Mouse (Mus musculus) intestine, embryonic 14.5 days (tissue): ENCODE data around the gene Dram1. TPM values are rescaled to one million over a fixed set of nuclear protein-coding genes. Genes with fewer than 3 reads are reported as not detected.

Experiments
- ATAC-seq: fragments of 200-750 bp; cut with Nextera tagmentation; replicated peaks from 2 replicates; pipeline ENCODE4 v1.8.0; 2017; ENCODE audit warnings: low read depth, moderate number of reproducible peaks, moderate TSS enrichment, moderate library complexity; ENCODE audit not compliant: low FRiP score, low TSS enrichment
- DNase-seq: peaks from one replicate; pipeline ENCODE4 v3.0.0-alpha.2; 2018; ENCODE audit warnings: low spot score
- H3K27ac ChIP-seq: fragments of 300-500 bp; sonication (generic); 2 replicates; pipeline ENCODE4 v1.5.1; 2014; ENCODE audit warnings: low read depth, mild to moderate bottlenecking, control low read depth
- H3K27me3 ChIP-seq: fragments of 300-500 bp; sonication (generic); replicated peaks from 2 replicates; pipeline ENCODE4 v1.6.1; 2014; ENCODE audit warnings: low read length, control low read depth; ENCODE audit not compliant: control insufficient read depth, insufficient read depth
- H3K36me3 ChIP-seq: fragments of 300-500 bp; sonication (generic); 2 replicates; pipeline ENCODE4 v1.6.1; 2014; ENCODE audit warnings: low read length, control low read depth; ENCODE audit not compliant: control insufficient read depth, insufficient read depth
- H3K4me1 ChIP-seq: fragments of 300-500 bp; sonication (generic); replicated peaks from 2 replicates; pipeline ENCODE4 v1.6.1; 2014; ENCODE audit warnings: low read length, control low read depth, mixed read lengths; ENCODE audit not compliant: control insufficient read depth, insufficient read depth
- H3K4me2 ChIP-seq: fragments of 300-500 bp; sonication (generic); 2 replicates; pipeline ENCODE4 v1.6.1; 2014; ENCODE audit warnings: low read length
- H3K4me3 ChIP-seq: fragments of 300-500 bp; sonication (generic); 2 replicates; pipeline ENCODE4 v1.5.1; 2014; ENCODE audit warnings: low read depth, low read length, control low read depth, mixed read lengths
- H3K9ac ChIP-seq: fragments of 300-500 bp; sonication (generic); 2 replicates; pipeline ENCODE4 v1.6.1; 2014; ENCODE audit warnings: mild to moderate bottlenecking, low read length
- H3K9me3 ChIP-seq: fragments of 300-500 bp; sonication (generic); 2 replicates; pipeline ENCODE4 v1.6.1; 2016; ENCODE audit warnings: low read length, control low read depth; ENCODE audit not compliant: control insufficient read depth
- WGBS: fragments of 180-500 bp; shearing (Covaris S2); extraction: QIAGEN DNeasy Blood & Tissue Kit; methylation state at CpG from one replicate; pipeline ENCODE4 v1.1.7; 2014; 5-methylcytosine and 5-hydroxymethylcytosine counted together
- polyA plus RNA-seq: library from polyadenylated mRNA; unstranded; fragments of >200 nt; fragmentation: Nextera tagmentation; extraction: Ambion mirVana; gene quantifications from 2 replicates; pipeline ENCODE4 v1.2.1, GENCODE M21; 2014

The Dram1 gene
- polyA plus RNA-seq, 1 experiment from 2014 or later, result 3.6 TPM

- ATAC-seq, result no peak
- Histone ChIP-seq H3K27ac (no peak overlapping the region), H3K4me1 (no peaks in the 10 kb centered on the region), H3K27me3 (no peaks in the 10 kb centered on the region), H3K4me2 (no peak overlapping the region), H3K9me3 (no peaks in the 10 kb centered on the region), H3K9ac (no peak overlapping the region), H3K36me3 (no peaks in the 10 kb centered on the region), H3K4me3 (no peak overlapping the region)
- DNase-seq, result no peak
- 54% methylated on average over 4 of the region's 4 CpGs for WGBS
These were observed 9.6 kb downstream of the Dram1 start for GRCm38 (mm10) chr10:88369233-88369632.

- Histone ChIP-seq H3K9ac (no peak overlapping the region), H3K36me3 (no peaks in the 10 kb centered on the region), H3K4me3 (no peak overlapping the region), H3K27ac (no peak overlapping the region), H3K9me3 (no peaks in the 10 kb centered on the region), H3K27me3 (no peaks in the 10 kb centered on the region), H3K4me2 (no peak overlapping the region), H3K4me1 (no peaks in the 10 kb centered on the region)
- DNase-seq (no peak), ATAC-seq (no peak)
- 72% methylated on average over 3 of the region's 3 CpGs for WGBS
These were observed 14.7 kb downstream of the Dram1 start for GRCm38 (mm10) chr10:88364221-88364620.

GRCm38 (mm10) chr10:88362218-88362617 lies 16.7 kb downstream of the Dram1 start:
- Histone ChIP-seq H3K27me3 (no peaks in the 10 kb centered on the region), H3K4me1 (no peaks in the 10 kb centered on the region), H3K9me3 (no peaks in the 10 kb centered on the region), H3K4me2 (no peak overlapping the region), H3K36me3 (no peaks in the 10 kb centered on the region), H3K4me3 (no peak overlapping the region), H3K27ac (no peak overlapping the region), H3K9ac (no peak overlapping the region)
- no peak for DNase-seq
- ATAC-seq, result no peak
- 61% methylated on average over 1 of the region's 1 CpGs for WGBS

GRCm38 (mm10) chr10:88356983-88357559 lies 21.8 kb downstream of the Dram1 start:
- Histone ChIP-seq H3K4me1 (no peaks in the 10 kb centered on the region), H3K27me3 (no peaks in the 10 kb centered on the region), H3K36me3 (no peaks in the 10 kb centered on the region), H3K4me2 (peak overlapping the region; percentile 69), H3K27ac (no peak overlapping the region), H3K4me3 (peak overlapping the region; percentile 56), H3K9me3 (no peaks in the 10 kb centered on the region), H3K9ac (peak overlapping the region; percentile 68)
- 3% methylated on average over 36 of the region's 47 CpGs for WGBS
- ATAC-seq (peak; percentile 68), DNase-seq (peak; percentile 82)

GRCm38 (mm10) chr10:88356114-88356982 lies 22.5 kb downstream of the Dram1 start:
- Histone ChIP-seq H3K36me3 (no peaks in the 10 kb centered on the region), H3K27me3 (no peaks in the 10 kb centered on the region), H3K4me1 (no peaks in the 10 kb centered on the region), H3K27ac (no peak overlapping the region), H3K9ac (peak overlapping the region; percentile 68), H3K4me3 (peak overlapping the region; percentile 56), H3K9me3 (no peaks in the 10 kb centered on the region), H3K4me2 (peak overlapping the region; percentile 69)
- DNase-seq, result no peak
- 10% methylated on average over 21 of the region's 21 CpGs for WGBS
- ATAC-seq, result 0 out of 2 replicates have a peak, but pooled peaks have one; percentile 12

DNA sequence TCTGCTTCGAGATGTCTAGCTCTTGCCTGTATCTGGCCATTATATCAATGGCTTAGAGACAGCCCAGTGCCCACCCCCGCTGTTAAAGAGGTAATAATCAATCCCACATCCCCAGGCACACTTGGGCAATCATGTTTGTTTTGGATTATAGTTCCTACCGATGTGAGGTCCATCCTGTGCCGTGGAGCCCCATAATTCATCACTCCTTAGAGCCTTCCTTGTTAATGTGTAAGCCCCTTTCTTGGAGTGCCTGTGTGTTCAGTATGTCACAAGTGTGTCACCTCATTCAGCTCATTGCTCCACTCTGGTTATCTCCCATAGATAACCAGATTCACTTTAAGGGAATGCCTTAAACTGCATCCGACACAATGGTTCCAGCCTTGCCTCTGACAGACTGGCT lies 24.3 kb downstream of the Dram1 start:
- Histone ChIP-seq H3K4me3 (no peak overlapping the region), H3K27ac (no peak overlapping the region), H3K9me3 (no peaks in the 10 kb centered on the region), H3K4me2 (no peak overlapping the region), H3K4me1 (no peaks in the 10 kb centered on the region), H3K36me3 (no peaks in the 10 kb centered on the region), H3K9ac (no peak overlapping the region), H3K27me3 (no peaks in the 10 kb centered on the region)
- DNase-seq (no peak), ATAC-seq (peak; percentile 67)
- WGBS, result 57% methylated on average over 5 of the region's 5 CpGs

GRCm38 (mm10) chr10:88352549-88352948 lies 26.3 kb downstream of the Dram1 start:
- no peak for DNase-seq
- WGBS, result 73% methylated on average over 2 of the region's 2 CpGs
- Histone ChIP-seq H3K9ac (no peak overlapping the region), H3K4me1 (no peaks in the 10 kb centered on the region), H3K4me2 (no peak overlapping the region), H3K36me3 (no peaks in the 10 kb centered on the region), H3K4me3 (no peak overlapping the region), H3K9me3 (no peaks in the 10 kb centered on the region), H3K27ac (no peak overlapping the region), H3K27me3 (no peaks in the 10 kb centered on the region)
- ATAC-seq, result no peak

GRCm38 (mm10) chr10:88351411-88352103 lies 27.3 kb downstream of the Dram1 start:
- WGBS, result 63% methylated on average over 5 of the region's 5 CpGs
- H3K9me3 ChIP-seq, result no peaks in the 10 kb centered on the region
- no peak for ATAC-seq
- H3K9ac ChIP-seq, result no peak overlapping the region
- no peak overlapping the region for H3K4me3 ChIP-seq
- H3K27ac ChIP-seq, result no peak overlapping the region
- H3K36me3 ChIP-seq, result no peaks in the 10 kb centered on the region
- no peaks in the 10 kb centered on the region for H3K4me1 ChIP-seq
- no peaks in the 10 kb centered on the region for H3K27me3 ChIP-seq
- no peak overlapping the region for H3K4me2 ChIP-seq
- DNase-seq, result no peak
